Mouse (Mus musculus): Measurements from ENCODE around the gene Dusp27. TPM values are rescaled to one million over a fixed set of nuclear protein-coding genes. Genes with fewer than 3 reads are reported as not detected.

Gene Dusp27
- polyA plus RNA-seq, 1 experiment from 2014 or later, result 1.9 TPM

DNA sequence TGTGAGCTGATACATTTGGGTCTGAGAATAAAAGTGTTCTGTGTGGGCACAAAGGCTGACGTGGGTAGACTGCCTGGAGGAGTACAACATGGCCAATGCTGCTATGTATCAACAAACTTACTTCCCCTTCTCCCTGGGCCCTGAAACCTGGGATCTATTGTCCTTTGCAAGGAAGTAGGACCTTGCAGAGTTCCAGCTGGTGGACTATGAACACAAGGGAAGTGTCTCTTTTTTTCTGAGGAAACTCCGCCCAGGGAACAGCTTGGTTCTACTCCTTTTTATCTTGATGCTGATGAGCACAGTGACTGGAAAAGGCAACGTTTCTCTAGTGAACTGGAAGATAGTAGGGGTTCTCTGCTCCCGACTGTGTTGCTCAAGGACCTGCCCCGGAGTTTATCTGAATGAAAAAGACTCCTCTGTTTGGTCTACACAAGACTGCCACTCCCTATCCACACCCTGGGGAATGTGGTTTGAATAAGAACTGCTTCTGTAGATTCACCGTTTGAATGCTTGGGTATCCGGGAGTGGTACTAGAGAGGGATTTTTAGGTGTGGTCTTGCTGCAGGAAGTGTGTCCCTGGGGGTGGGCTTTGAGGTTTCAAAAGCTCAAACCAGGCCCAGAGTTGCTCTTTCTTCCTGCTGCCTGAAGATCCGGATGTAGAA, 2.7 kb downstream of the Dusp27 start:
- WGBS, result 73% methylated on average over 8 of the region's 8 CpGs
- no peak overlapping the region for H3K9ac ChIP-seq (ENCODE audit: low read length)
- H3K4me3 ChIP-seq (ENCODE audit: low read depth, low read length), result no peak overlapping the region
- no peak overlapping the region for H3K4me2 ChIP-seq (ENCODE audit: low read depth, severe bottlenecking)
- H3K27ac ChIP-seq (replicated peaks; ENCODE audit: low read depth, low read length), result no peak overlapping the region
- H3K4me1 ChIP-seq (ENCODE audit: control insufficient read depth, insufficient read depth, low read length), result peaks cover 10% of the 10 kb centered on the region; the same call in 1 of the 2 replicates
- no peaks in the 10 kb centered on the region for H3K27me3 ChIP-seq (ENCODE audit: control insufficient read depth, insufficient read depth, low read length)
- ATAC-seq (ENCODE audit: insufficient number of reproducible peaks, low FRiP score, low TSS enrichment, low read depth) (no peak), DNase-seq (ENCODE audit: low spot score) (no peak)
- H3K9me3 ChIP-seq (ENCODE audit: control insufficient read depth, low read length), result no peaks in the 10 kb centered on the region
- no peaks in the 10 kb centered on the region for H3K36me3 ChIP-seq (ENCODE audit: control insufficient read depth, insufficient read depth, low read length)

DNA sequence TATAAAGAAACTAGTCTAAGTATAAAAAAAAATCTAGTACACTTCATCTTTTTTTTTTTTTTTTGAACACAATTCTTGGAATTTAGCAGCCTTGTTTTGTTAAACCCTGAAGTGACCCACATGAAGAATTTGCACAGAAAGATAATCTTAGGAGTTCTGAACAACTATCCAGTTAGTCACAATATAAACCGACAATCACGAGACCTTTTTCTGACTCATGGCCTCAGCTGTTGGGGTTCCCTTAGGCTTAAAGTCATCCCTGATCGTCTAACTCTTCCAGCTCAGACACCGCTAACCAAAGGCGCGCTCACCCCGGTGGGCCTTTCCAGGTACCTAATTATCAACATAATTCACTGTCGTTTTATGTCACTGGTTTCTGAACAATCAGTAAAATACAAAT, 4.0 kb downstream of the Dusp27 start:
- Histone ChIP-seq H3K9ac (ENCODE audit: low read length) (no peak overlapping the region), H3K4me1 (ENCODE audit: control insufficient read depth, insufficient read depth, low read length) (peaks cover 10% of the 10 kb centered on the region; the same call in 1 of the 2 replicates), H3K27me3 (ENCODE audit: control insufficient read depth, insufficient read depth, low read length) (no peaks in the 10 kb centered on the region), H3K36me3 (ENCODE audit: control insufficient read depth, insufficient read depth, low read length) (no peaks in the 10 kb centered on the region), H3K27ac (replicated peaks; ENCODE audit: low read depth, low read length) (no peak overlapping the region), H3K4me2 (ENCODE audit: low read depth, severe bottlenecking) (no peak overlapping the region), H3K4me3 (ENCODE audit: low read depth, low read length) (no peak overlapping the region), H3K9me3 (ENCODE audit: control insufficient read depth, low read length) (no peaks in the 10 kb centered on the region)
- WGBS, result 91% methylated on average over 8 of the region's 8 CpGs
- DNase-seq (ENCODE audit: low spot score), result no peak
- ATAC-seq (ENCODE audit: insufficient number of reproducible peaks, low FRiP score, low TSS enrichment, low read depth), result no peak

DNA sequence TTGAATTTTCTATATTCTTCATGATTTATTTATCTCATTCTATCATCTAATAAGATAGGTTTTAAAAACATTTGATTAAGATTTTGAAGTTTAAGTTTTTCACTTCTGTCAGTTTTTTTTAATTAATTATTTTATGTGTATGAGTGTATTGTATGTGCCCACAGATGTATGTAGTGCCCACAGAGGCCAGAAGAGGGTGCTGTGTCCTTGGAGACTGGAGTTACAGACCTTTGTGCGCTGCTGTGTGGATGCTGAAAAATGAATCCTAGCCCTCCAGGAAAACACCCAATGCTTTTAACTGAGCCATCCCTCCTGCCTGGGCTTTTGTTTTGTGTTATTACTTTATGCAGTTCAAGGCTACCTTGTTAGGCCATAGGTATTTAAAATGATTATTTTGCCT, 4.7 kb downstream of the Dusp27 start:
- H3K27me3 ChIP-seq (ENCODE audit: control insufficient read depth, insufficient read depth, low read length), result no peaks in the 10 kb centered on the region
- 93% methylated on average over 1 of the region's 1 CpGs for WGBS
- no peak overlapping the region for H3K4me2 ChIP-seq (ENCODE audit: low read depth, severe bottlenecking)
- H3K27ac ChIP-seq (replicated peaks; ENCODE audit: low read depth, low read length), result no peak overlapping the region
- no peak overlapping the region for H3K4me3 ChIP-seq (ENCODE audit: low read depth, low read length)
- H3K36me3 ChIP-seq (ENCODE audit: control insufficient read depth, insufficient read depth, low read length), result no peaks in the 10 kb centered on the region
- peaks cover 15% of the 10 kb centered on the region for H3K4me1 ChIP-seq (ENCODE audit: control insufficient read depth, insufficient read depth, low read length)
- DNase-seq (ENCODE audit: low spot score) (no peak), ATAC-seq (ENCODE audit: insufficient number of reproducible peaks, low FRiP score, low TSS enrichment, low read depth) (no peak)
- H3K9me3 ChIP-seq (ENCODE audit: control insufficient read depth, low read length), result no peaks in the 10 kb centered on the region
- H3K9ac ChIP-seq (ENCODE audit: low read length), result no peak overlapping the region

DNA sequence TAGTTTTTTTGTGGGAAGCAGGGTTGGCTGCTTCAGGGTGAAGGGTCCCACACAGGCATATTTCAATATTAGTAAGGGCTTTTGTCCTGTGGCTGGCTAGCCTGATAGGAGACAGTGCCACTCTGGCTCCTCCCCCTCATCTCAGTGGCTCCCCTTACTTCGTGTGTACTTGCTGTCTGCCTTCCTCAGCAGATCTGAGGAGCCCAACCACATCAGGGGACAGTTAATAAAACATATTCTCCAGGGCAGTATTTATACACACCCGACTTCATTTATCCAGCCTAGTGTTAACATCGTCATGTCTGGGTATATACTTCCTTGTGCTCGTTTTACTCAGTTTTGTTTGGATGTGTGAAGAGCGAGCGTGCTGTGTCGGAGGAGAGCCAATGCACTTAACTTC, 5.6 kb downstream of the Dusp27 start:
- Histone ChIP-seq H3K4me3 (ENCODE audit: low read depth, low read length) (no peak overlapping the region), H3K27me3 (ENCODE audit: control insufficient read depth, insufficient read depth, low read length) (no peaks in the 10 kb centered on the region), H3K27ac (replicated peaks; ENCODE audit: low read depth, low read length) (no peak overlapping the region), H3K9me3 (ENCODE audit: control insufficient read depth, low read length) (no peaks in the 10 kb centered on the region), H3K4me1 (ENCODE audit: control insufficient read depth, insufficient read depth, low read length) (peaks cover 10% of the 10 kb centered on the region), H3K36me3 (ENCODE audit: control insufficient read depth, insufficient read depth, low read length) (no peaks in the 10 kb centered on the region), H3K9ac (ENCODE audit: low read length) (no peak overlapping the region), H3K4me2 (ENCODE audit: low read depth, severe bottlenecking) (no peak overlapping the region)
- ATAC-seq (ENCODE audit: insufficient number of reproducible peaks, low FRiP score, low TSS enrichment, low read depth), result no peak
- DNase-seq (ENCODE audit: low spot score), result no peak
- WGBS, result 83% methylated on average over 7 of the region's 7 CpGs

DNA sequence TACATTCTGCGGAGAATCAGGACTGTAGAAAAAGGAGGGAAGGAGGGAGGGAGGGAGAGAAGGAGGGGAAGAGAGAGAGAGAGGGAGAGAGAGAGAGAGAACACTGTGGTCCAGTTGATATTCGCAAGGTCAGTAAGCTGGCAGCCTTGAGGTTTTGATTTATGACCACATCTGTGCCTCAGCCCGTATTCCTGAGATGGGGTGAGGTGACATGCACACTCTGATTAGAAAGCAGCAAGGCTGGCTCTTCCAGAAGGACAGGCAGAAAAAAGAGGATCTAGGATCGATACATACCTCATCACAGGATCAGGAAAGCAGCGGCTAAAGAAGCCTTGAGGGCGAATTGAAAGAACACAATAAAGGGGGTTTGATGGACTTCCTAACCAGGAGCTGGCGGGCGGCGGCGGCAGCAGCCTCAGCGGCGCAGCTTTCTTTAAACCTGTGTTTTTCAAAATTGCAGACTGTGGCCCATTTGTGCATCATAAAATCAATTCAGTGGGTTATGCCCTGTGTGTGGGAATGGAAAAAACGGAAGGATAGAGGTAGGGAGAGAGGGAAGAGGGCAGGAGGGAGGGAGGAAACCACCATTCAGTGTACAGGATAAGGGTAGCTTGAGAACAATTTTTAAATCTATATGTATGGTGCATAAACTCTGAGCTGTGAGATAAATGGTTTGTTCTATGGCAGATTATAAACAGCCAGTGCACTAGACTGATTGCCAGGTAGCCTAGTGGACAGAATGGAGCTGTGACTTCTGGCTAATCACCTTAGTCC, 9.7 kb downstream of the Dusp27 start:
- H3K4me3 ChIP-seq (ENCODE audit: low read depth, low read length), result no peak overlapping the region

DNA sequence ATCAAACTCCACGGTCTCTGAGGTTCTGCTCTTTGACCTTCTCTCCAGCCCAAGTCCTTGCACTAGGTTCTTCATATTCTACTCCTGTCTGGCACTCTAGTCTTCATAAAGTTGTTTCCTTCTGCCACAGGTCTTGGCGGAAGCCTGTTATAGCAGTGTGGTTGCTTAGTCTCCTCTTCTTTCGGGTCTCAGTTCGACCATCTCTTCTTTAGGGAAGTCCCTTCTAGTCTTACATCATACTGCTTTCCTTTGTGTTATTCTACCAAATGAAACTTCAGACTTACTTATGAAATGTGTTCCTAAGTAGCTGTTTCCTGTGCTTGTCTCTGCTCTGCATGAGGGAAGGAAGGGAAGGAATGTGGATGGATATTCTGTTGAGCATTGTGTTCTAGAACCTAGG, 12.0 kb downstream of the Dusp27 start:
- Histone ChIP-seq H3K9me3 (ENCODE audit: control insufficient read depth, low read length) (no peaks in the 10 kb centered on the region), H3K27ac (replicated peaks; ENCODE audit: low read depth, low read length) (no peak overlapping the region), H3K4me1 (ENCODE audit: control insufficient read depth, insufficient read depth, low read length) (peaks cover 5% of the 10 kb centered on the region), H3K36me3 (ENCODE audit: control insufficient read depth, insufficient read depth, low read length) (no peaks in the 10 kb centered on the region), H3K4me3 (ENCODE audit: low read depth, low read length) (no peak overlapping the region), H3K27me3 (ENCODE audit: control insufficient read depth, insufficient read depth, low read length) (no peaks in the 10 kb centered on the region), H3K9ac (ENCODE audit: low read length) (no peak overlapping the region), H3K4me2 (ENCODE audit: low read depth, severe bottlenecking) (no peak overlapping the region)
- WGBS, result 94% methylated on average over 4 of the region's 4 CpGs
- ATAC-seq (ENCODE audit: insufficient number of reproducible peaks, low FRiP score, low TSS enrichment, low read depth), result no peak
- DNase-seq (ENCODE audit: low spot score), result no peak

More for the DNA sequence above, 9.7 kb downstream of the Dusp27 start:
- ATAC-seq (ENCODE audit: insufficient number of reproducible peaks, low FRiP score, low TSS enrichment, low read depth) (no peak), DNase-seq (ENCODE audit: low spot score) (no peak)
- H3K36me3 ChIP-seq (ENCODE audit: control insufficient read depth, insufficient read depth, low read length), result no peaks in the 10 kb centered on the region
- WGBS, result 55% methylated on average over 13 of the region's 13 CpGs
- no peaks in the 10 kb centered on the region for H3K27me3 ChIP-seq (ENCODE audit: control insufficient read depth, insufficient read depth, low read length)
- H3K27ac ChIP-seq (replicated peaks; ENCODE audit: low read depth, low read length), result no peak overlapping the region
- H3K4me1 ChIP-seq (ENCODE audit: control insufficient read depth, insufficient read depth, low read length), result peaks cover 5% of the 10 kb centered on the region
- no peak overlapping the region for H3K9ac ChIP-seq (ENCODE audit: low read length)
- H3K4me2 ChIP-seq (ENCODE audit: low read depth, severe bottlenecking), result no peak overlapping the region
- no peaks in the 10 kb centered on the region for H3K9me3 ChIP-seq (ENCODE audit: control insufficient read depth, low read length)

DNA sequence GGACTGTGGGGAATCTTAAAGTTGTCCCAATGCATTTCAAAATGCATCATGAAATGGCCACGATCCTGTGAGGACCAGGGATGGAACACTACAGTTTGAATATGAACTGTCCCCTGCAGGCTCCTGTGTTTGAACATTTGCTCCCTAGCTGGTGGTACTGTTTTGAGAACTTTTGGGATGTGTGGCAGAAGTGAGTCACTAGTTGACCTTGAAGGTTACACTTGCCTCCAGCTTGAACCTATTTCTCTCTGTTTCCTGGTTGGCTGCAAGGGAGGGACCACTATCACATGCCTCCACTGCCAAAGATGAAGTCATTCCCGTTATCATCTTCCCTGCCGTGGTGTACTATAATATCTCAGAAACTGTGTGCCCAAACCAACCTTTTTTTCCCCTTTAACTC, 12.7 kb downstream of the Dusp27 start:
- no peak for ATAC-seq (ENCODE audit: insufficient number of reproducible peaks, low FRiP score, low TSS enrichment, low read depth)
- H3K36me3 ChIP-seq (ENCODE audit: control insufficient read depth, insufficient read depth, low read length), result no peaks in the 10 kb centered on the region
- no peaks in the 10 kb centered on the region for H3K27me3 ChIP-seq (ENCODE audit: control insufficient read depth, insufficient read depth, low read length)
- 91% methylated on average over 3 of the region's 3 CpGs for WGBS
- H3K4me3 ChIP-seq (ENCODE audit: low read depth, low read length), result no peak overlapping the region
- H3K9ac ChIP-seq (ENCODE audit: low read length), result no peak overlapping the region
- DNase-seq (ENCODE audit: low spot score), result no peak
- peaks cover 5% of the 10 kb centered on the region for H3K4me1 ChIP-seq (ENCODE audit: control insufficient read depth, insufficient read depth, low read length)
- H3K9me3 ChIP-seq (ENCODE audit: control insufficient read depth, low read length), result no peaks in the 10 kb centered on the region
- H3K4me2 ChIP-seq (ENCODE audit: low read depth, severe bottlenecking), result no peak overlapping the region
- H3K27ac ChIP-seq (replicated peaks; ENCODE audit: low read depth, low read length), result no peak overlapping the region

DNA sequence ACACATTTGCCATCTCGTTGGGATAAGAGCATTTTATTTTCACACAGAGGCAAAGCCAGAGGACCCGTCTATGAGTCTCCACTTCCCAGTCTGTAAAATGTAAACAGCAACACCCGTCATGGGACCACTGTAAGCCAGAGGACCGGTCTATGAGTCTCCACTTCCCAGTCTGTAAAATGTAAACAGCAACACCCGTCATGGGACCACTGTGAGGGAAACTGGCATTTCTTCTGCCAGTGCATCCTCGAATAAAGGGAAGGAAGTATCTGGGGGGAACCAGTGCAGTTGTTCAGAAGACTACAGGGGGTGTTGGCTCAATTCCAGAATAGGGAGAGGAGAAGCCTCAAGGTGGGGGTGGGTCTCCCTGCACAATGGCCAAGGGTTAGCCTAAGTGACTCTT, 22.3 kb downstream of the Dusp27 start:
- Histone ChIP-seq H3K27me3 (ENCODE audit: control insufficient read depth, insufficient read depth, low read length) (no peaks in the 10 kb centered on the region), H3K27ac (replicated peaks; ENCODE audit: low read depth, low read length) (no peak overlapping the region), H3K36me3 (ENCODE audit: control insufficient read depth, insufficient read depth, low read length) (no peaks in the 10 kb centered on the region), H3K4me3 (ENCODE audit: low read depth, low read length) (no peak overlapping the region), H3K4me1 (ENCODE audit: control insufficient read depth, insufficient read depth, low read length) (no peaks in the 10 kb centered on the region), H3K9ac (ENCODE audit: low read length) (no peak overlapping the region), H3K4me2 (ENCODE audit: low read depth, severe bottlenecking) (no peak overlapping the region), H3K9me3 (ENCODE audit: control insufficient read depth, low read length) (no peaks in the 10 kb centered on the region)
- no peak for ATAC-seq (ENCODE audit: insufficient number of reproducible peaks, low FRiP score, low TSS enrichment, low read depth)
- 85% methylated on average over 6 of the region's 6 CpGs for WGBS
- DNase-seq (ENCODE audit: low spot score), result no peak

Data from limb, embryonic 11.5 days (tissue).